Mouse (Mus musculus) thymus, postnatal 14 days (tissue): ENCODE measurements at regions not wholly inside any gene's neighbourhood (a gene's known extent, or its start where the extent isn't known, plus 50 kb on each side); places are given as distances from the start of the nearest gene placed in this dataset.

Source experiments
- DNase-seq: peaks from one replicate; pipeline ENCODE4 v3.0.0; 2021

GRCm38 (mm10) chr12:54382061-54382460 is 178.4 kb upstream of the Egln3 start:
- no peak for DNase-seq

GRCm38 (mm10) chr12:54380322-54380721 is 176.7 kb upstream of the Egln3 start:
- no peak for DNase-seq

GRCm38 (mm10) chr12:54378576-54378975 is 174.9 kb upstream of the Egln3 start:
- DNase-seq, result no peak

GRCm38 (mm10) chr12:54374060-54374459 is 170.4 kb upstream of the Egln3 start:
- DNase-seq, result no peak

GRCm38 (mm10) chr12:54369217-54369616 is 165.6 kb upstream of the Egln3 start:
- DNase-seq, result no peak

- DNase-seq, result no peak
Measured at GRCm38 (mm10) chr12:54364381-54365095, 160.9 kb upstream of the Egln3 start.

GRCm38 (mm10) chr12:54361762-54362161 is 158.1 kb upstream of the Egln3 start:
- no peak for DNase-seq

GRCm38 (mm10) chr12:54354187-54354586 is 150.5 kb upstream of the Egln3 start:
- no peak for DNase-seq

- DNase-seq, result no peak
Measured at GRCm38 (mm10) chr12:54353694-54354093, 150.0 kb upstream of the Egln3 start.

- DNase-seq, result peak; percentile 57
Measured at GRCm38 (mm10) chr12:54352963-54353606, 149.4 kb upstream of the Egln3 start.

- no peak for DNase-seq
Measured at GRCm38 (mm10) chr12:54350293-54350692, 146.6 kb upstream of the Egln3 start.

GRCm38 (mm10) chr12:54349403-54349802 is 145.7 kb upstream of the Egln3 start:
- DNase-seq, result no peak

GRCm38 (mm10) chr12:54343493-54343892 is 139.8 kb upstream of the Egln3 start:
- DNase-seq, result no peak

GRCm38 (mm10) chr12:54335509-54335908 is 131.8 kb upstream of the Egln3 start:
- DNase-seq, result no peak

GRCm38 (mm10) chr12:54334491-54335132 is 131.0 kb upstream of the Egln3 start:
- peak; percentile 30 for DNase-seq

GRCm38 (mm10) chr12:54333632-54334321 is 130.1 kb upstream of the Egln3 start:
- no peak for DNase-seq

GRCm38 (mm10) chr12:54327483-54327882 is 123.8 kb upstream of the Egln3 start:
- no peak for DNase-seq

- no peak for DNase-seq
Measured at GRCm38 (mm10) chr12:54326571-54326970, 122.9 kb upstream of the Egln3 start.

- peak; percentile 57 for DNase-seq
Measured at GRCm38 (mm10) chr12:54320533-54320932, 116.9 kb upstream of the Egln3 start.

- peak; percentile 59 for DNase-seq
Measured at GRCm38 (mm10) chr12:54316980-54317471, 113.4 kb upstream of the Egln3 start.

GRCm38 (mm10) chr12:54316066-54316567 is 112.5 kb upstream of the Egln3 start:
- DNase-seq, result no peak

GRCm38 (mm10) chr12:54314153-54314552 is 110.5 kb upstream of the Egln3 start:
- DNase-seq, result no peak
